Mouse (Mus musculus) kidney, adult 2 months (tissue): ENCODE measurements around the gene C5ar2.

Experiments
- CTCF ChIP-seq: fragments of 200-500 bp; conservative IDR thresholded peaks from 2 replicates; pipeline ENCODE4 v1.5.1; 2011; ENCODE audit warnings: low read depth, mild to moderate bottlenecking, control low read depth, low read length, moderate library complexity, mixed read lengths; ENCODE audit not compliant: insufficient read depth, insufficient read length
- POLR2A ChIP-seq: fragments of 200-500 bp; IDR thresholded peaks from one replicate; pipeline ENCODE4 v1.6.1; 2011; ENCODE audit warnings: low read depth, low read length, control low read depth

DNA sequence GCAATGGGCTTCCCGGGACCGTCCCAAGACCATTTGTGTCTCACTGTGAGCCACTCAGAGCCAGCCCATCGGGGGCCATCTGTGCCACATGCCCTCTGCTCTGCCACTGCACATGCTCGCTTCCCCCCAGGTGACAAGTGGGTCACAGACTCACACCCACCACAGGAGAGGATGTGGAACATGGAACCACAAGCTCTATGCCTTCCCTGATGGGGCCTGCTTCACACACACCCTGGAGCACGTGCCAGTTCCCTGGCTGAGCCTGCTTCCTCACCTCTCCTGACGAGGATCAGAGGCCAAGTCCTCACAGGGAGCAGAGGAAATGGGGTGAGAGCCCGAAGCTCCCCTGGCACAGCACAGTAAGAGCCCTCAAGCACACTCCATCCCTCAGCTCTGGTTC is 36.9 kb downstream of the C5ar2 start:
- TF ChIP-seq CTCF (no peak), POLR2A (no peak)
